Mouse (Mus musculus): ENCODE data around the gene Gm5617. TPM values are rescaled to one million over a fixed set of nuclear protein-coding genes. Genes with fewer than 3 reads are reported as not detected.
A peak's percentile ranks its signal among the peaks of the same experiment; 100 is the strongest.
"Not testable (repeated sequence)": the region's sequence is repeated elsewhere in the genome, so short reads cannot be mapped to it uniquely, and the experiment has no call there.

The Gm5617 gene
- polyA plus RNA-seq, 1 experiment from 2014 or later, result 41.3 TPM

GRCm38 (mm10) chr9:48537616-48538015 is 42.4 kb downstream of the Gm5617 start:
- not testable (repeated sequence) for H3K4me2 ChIP-seq (replicated peaks; ENCODE audit: low read depth, low read length); H3K4me1 ChIP-seq (ENCODE audit: control insufficient read depth, insufficient read depth, low read length); H3K9me3 ChIP-seq (ENCODE audit: control insufficient read depth, low read length); H3K27me3 ChIP-seq (ENCODE audit: control insufficient read depth, insufficient read depth, low read length); ATAC-seq (ENCODE audit: low FRiP score, low TSS enrichment); H3K27ac ChIP-seq (ENCODE audit: low read depth, low read length); H3K4me3 ChIP-seq (ENCODE audit: low read length); H3K9ac ChIP-seq (ENCODE audit: low read depth, low read length); H3K36me3 ChIP-seq (ENCODE audit: control insufficient read depth, insufficient read depth, low read length)
- 42% methylated on average over 1 of the region's 1 CpGs for WGBS

GRCm38 (mm10) chr9:48538044-48538645 is 42.9 kb downstream of the Gm5617 start:
- no peak overlapping the region for H3K27ac ChIP-seq (ENCODE audit: low read depth, low read length)
- no peak for ATAC-seq (ENCODE audit: low FRiP score, low TSS enrichment)
- peak overlapping the region; percentile 9 for H3K4me3 ChIP-seq (ENCODE audit: low read length)

GRCm38 (mm10) chr9:48538688-48539087 is 43.4 kb downstream of the Gm5617 start:
- Histone ChIP-seq H3K9me3 (ENCODE audit: control insufficient read depth, low read length) (peaks cover 7% of the 10 kb centered on the region; the same call in 1 of the 2 replicates), H3K27me3 (ENCODE audit: control insufficient read depth, insufficient read depth, low read length) (no peaks in the 10 kb centered on the region), H3K4me3 (ENCODE audit: low read length) (peak overlapping the region; percentile 9), H3K4me2 (replicated peaks; ENCODE audit: low read depth, low read length) (peak overlapping the region; percentile 39), H3K9ac (ENCODE audit: low read depth, low read length) (no peak overlapping the region), H3K36me3 (ENCODE audit: control insufficient read depth, insufficient read depth, low read length) (no peaks in the 10 kb centered on the region), H3K27ac (ENCODE audit: low read depth, low read length) (no peak overlapping the region), H3K4me1 (ENCODE audit: control insufficient read depth, insufficient read depth, low read length) (no peaks in the 10 kb centered on the region)
- no peak for ATAC-seq (ENCODE audit: low FRiP score, low TSS enrichment)
- 9% methylated on average over 12 of the region's 12 CpGs for WGBS

More at GRCm38 (mm10) chr9:48538044-48538645, 42.9 kb downstream of the Gm5617 start:
- Histone ChIP-seq H3K36me3 (ENCODE audit: control insufficient read depth, insufficient read depth, low read length) (no peaks in the 10 kb centered on the region), H3K4me2 (replicated peaks; ENCODE audit: low read depth, low read length) (peak overlapping the region; percentile 39), H3K4me1 (ENCODE audit: control insufficient read depth, insufficient read depth, low read length) (no peaks in the 10 kb centered on the region), H3K9me3 (ENCODE audit: control insufficient read depth, low read length) (peaks cover 7% of the 10 kb centered on the region; the same call in 1 of the 2 replicates), H3K27me3 (ENCODE audit: control insufficient read depth, insufficient read depth, low read length) (no peaks in the 10 kb centered on the region), H3K9ac (ENCODE audit: low read depth, low read length) (no peak overlapping the region)
- 3% methylated on average over 17 of the region's 17 CpGs for WGBS

Small RNA genes within 50 kb of the gene (microRNA-seq; reads per million reads assigned to microRNA genes)
- gene Gm23653, result not detected

Other genes with a start within 250 kb of the Gm5617 start
- gene Nxpe2, start 142.0 kb upstream of the Gm5617 start, polyA plus RNA-seq (2014; fragmentation: Nextera tagmentation; extraction: Ambion mirVana), result 1.1 and 2.2 TPM in 2 replicates
- 88.6 and 99.8 TPM in 2 replicates for gene Rexo2, start 14.8 kb upstream of the Gm5617 start, polyA plus RNA-seq (2014; fragmentation: Nextera tagmentation; extraction: Ambion mirVana)
- gene Rbm7, start 143 bp upstream of the Gm5617 start, polyA plus RNA-seq (2014; fragmentation: Nextera tagmentation; extraction: Ambion mirVana), result 129 and 132 TPM in 2 replicates
- gene Nnmt, start 109.7 kb downstream of the Gm5617 start, polyA plus RNA-seq (2014; fragmentation: Nextera tagmentation; extraction: Ambion mirVana), result 0.55 and 1.7 TPM in 2 replicates

Data from kidney, embryonic 14.5 days (tissue).